Mouse (Mus musculus) heart, postnatal 25 days (tissue): ENCODE measurements at regions not wholly inside any gene's neighbourhood (a gene's known extent, or its start where the extent isn't known, plus 50 kb on each side); places are given as distances from the start of the nearest gene placed in this dataset.
A peak's percentile ranks its signal among the peaks of the same experiment; 100 is the strongest.

Experiments
- DNase-seq: peaks from one replicate; pipeline ENCODE4 v3.0.0; 2022; ENCODE audit warnings: low spot score
- intact Hi-C: fragments of 180-260 bp; cut with DNase I; formaldehyde crosslinking; loops from one replicate; pipeline ENCODE4 v1.15.1; 2025

DNA sequence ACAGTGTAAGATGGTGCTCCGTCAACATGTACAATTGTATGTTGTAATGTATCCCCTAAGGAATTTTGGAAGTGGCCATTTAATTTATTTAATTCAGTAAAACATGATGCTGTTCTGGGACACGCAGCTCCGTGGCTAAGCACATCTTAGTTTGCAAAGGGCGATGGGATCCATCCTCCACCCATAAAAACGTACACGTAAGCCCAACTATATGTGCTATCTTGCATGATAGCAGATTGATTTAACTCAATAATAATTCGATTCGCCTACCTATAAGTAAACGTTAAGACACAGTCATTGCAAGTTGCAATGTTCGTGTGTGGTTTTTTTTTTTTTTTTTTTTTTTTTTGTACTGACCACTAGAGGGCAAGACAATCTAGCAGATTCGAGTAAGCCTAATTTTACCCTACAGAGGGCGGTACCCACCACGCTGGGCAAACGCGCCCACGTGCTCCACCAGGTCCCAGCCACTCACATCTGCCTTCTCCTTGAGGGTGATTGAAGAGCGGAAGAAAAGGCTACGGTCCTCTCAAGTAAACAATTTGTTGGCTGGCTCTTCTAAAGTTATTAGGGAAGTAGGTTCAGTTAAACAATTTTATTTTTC is 240.8 kb upstream of the Lrig3 start:
- intact Hi-C loops, result loop anchor here (2.0 to 10.0 kb wide), 3 partner anchors 270 to 810 kb away; no protein-coding TSS in a partner anchor
- peak; percentile 6 for DNase-seq

DNA sequence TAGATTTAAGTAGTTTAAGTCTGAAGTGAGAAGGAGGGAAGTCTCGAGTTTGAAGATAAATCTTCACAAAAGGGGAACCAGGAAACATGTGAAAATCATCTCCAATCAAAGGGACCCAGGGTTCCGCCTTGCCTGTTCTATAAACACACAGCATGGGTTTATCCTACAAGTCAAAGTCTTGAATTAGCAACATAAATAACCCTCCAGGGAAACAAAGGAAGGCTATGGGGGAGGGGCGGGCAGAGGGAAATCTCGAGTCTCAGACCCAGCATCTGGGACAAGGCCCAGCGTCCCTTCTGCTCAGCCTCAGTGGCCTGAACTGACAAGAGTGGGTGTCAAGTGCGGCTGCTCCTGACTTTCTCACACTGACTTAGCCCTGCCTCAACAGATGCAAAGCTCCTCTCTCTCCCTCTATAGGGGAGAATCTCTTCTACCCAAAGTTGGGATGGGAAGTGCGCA is 240.3 kb upstream of the Lrig3 start:
- no peak for DNase-seq
- intact Hi-C loops, result loop anchor here (2.0 to 10.0 kb wide), 3 partner anchors 269 to 809 kb away; no protein-coding TSS in a partner anchor

DNA sequence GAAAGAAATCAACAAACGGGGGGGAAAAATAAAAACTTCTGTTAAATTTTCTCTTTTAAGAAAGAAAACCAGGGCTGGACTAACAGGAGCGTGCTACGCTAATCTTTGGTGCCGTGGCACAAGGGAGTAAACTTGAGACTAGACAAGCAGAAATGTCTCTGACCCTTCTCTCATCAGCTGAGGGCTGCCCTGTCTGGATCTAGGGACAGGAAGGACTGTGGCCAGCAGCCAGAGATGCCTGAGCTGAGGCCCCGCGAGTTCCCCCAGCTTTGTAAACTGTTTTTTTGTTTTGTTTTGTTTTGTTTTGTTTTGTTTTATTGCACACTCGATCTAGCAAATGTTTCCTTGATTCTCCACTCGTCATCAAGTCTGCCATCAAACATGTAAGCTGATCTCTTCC is 239.4 kb upstream of the Lrig3 start:
- intact Hi-C loops, result loop anchor here (10.0 kb wide), 2 partner anchors 268 to 808 kb away; no protein-coding TSS in a partner anchor
- DNase-seq, result no peak

DNA sequence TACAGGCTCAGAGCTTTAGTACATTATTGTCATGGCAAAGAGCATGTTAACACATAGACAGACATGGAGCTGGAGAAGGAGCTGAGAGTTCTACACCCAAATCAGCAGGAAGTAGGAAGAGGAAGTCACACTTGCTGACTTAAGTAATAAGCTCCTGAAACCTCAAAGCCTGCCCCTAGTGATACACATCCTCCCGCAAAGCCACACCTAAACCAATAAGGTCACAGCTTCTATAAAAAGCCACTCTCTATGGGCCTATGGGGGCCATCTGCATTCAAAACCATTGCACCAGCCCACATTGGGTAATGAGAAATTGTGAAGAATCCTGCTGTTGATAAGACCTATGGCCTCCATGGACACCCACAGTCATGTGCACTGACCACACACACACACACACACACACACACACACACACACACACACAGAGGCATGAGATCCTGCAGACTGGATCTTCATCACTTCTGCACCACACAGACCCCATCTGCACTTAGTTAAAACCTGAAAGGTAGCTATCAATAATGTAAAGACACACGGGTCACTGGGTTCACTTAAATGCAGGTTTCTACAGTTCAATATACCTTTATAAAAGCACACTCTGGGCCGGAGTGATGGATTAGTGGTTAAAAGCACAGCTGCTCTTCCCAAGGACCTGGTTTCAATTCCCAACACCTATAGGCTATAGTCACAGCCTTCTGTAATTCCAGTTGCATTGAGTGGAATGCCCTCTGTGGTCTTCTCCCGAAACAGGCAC is 230.0 kb upstream of the Lrig3 start:
- DNase-seq, result no peak
- intact Hi-C loops, result no loop called here

DNA sequence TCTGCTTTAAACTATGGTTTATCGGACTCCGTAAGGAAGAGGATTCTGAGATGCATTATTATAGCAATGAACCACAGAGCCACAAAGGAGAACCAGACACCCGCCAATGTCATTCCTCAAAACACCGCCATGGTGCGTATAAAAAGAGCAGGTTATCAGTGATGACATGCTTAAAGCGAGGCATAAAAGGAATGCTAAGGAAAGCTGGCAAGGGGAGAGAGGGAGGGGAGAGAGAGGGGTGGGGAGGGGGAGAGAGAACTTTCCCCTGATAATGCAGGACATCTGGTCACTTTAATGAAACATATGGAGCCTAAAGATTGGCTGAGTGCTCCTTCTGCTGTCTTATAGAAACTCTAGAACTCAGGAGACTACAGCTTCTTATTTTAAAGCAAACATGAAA is 222.8 kb upstream of the Lrig3 start:
- DNase-seq, result no peak
- intact Hi-C loops, result no loop called here

DNA sequence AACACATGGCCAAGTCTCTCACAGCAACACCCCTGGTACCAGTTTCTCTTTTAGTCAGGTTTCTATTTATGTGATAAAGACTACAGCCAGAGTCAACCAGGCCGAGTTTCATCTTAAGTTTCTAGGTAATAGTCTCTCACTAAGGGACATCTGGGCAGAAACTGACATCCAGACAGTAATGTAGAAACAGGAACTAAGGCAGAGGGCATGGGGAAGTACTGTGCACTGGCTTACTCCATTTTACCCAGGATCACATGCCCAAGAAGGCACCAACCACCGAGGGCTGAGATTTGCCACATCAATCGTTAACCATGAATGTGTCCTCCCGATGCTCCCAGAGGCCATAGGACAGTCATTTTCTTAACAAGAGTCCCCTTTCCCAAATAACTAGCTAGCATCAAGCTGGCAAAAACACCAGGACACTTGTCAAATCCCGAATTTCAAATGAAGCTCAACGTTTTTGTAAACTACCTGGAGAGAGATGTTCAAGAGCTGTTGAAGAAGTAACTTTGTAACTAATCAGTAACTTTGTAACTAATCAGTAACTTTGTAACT is 216.9 kb upstream of the Lrig3 start:
- intact Hi-C loops, result no loop called here

DNA sequence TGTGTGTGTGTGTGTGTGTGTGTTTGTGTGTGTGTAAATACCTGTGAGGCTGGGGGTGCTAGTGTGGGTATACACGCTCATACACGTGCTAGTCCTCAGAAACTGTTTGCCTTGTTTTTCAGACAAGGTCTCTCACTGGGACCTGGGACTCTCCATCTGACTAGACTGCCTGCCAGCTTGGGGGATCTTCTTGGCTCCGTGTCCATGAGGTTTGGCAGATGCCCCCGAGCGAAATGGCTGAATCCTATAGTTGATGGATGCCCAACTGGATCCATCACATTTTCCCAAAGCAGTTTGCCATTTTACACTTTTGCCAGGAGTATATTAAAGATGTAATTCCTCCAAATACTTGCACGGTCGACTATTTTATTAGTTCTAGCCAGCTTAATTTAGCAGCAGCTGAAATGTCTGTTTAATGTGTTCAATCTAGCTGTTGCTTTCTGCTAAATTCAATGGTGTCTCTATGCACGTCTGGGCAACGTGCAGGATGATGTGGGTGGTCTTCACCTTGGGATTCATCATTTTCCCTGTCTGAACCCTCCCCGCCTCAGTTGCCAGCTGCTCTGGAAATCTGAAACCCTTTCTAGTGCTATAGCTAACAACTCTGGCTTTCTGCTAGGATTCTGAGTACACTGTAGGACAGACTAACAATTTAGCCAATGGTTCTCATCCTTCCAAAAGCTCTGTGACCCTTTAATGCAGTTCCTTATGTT is 213.3 kb upstream of the Lrig3 start:
- intact Hi-C loops, result no loop called here
- DNase-seq, result no peak

More for the DNA sequence above, 216.9 kb upstream of the Lrig3 start:
- no peak for DNase-seq

DNA sequence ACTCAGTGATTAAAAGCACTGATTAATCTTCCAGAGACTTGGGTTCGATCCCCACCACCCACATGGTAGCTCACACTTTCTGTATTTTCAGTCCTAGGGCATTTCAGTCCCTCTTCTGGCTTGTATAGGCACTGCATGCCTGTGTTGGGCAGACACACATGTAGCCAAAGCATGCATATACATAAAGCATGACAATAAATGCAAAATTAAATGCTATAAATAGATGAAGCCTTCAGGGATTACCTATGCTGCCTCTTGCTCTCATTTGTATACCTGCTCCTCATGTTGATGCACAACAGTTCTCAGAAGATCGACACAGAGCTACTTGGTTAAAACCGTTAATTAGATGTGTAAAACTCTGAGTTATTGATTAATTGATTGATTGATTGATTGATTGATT is 206.8 kb upstream of the Lrig3 start:
- intact Hi-C loops, result no loop called here
- no peak for DNase-seq

DNA sequence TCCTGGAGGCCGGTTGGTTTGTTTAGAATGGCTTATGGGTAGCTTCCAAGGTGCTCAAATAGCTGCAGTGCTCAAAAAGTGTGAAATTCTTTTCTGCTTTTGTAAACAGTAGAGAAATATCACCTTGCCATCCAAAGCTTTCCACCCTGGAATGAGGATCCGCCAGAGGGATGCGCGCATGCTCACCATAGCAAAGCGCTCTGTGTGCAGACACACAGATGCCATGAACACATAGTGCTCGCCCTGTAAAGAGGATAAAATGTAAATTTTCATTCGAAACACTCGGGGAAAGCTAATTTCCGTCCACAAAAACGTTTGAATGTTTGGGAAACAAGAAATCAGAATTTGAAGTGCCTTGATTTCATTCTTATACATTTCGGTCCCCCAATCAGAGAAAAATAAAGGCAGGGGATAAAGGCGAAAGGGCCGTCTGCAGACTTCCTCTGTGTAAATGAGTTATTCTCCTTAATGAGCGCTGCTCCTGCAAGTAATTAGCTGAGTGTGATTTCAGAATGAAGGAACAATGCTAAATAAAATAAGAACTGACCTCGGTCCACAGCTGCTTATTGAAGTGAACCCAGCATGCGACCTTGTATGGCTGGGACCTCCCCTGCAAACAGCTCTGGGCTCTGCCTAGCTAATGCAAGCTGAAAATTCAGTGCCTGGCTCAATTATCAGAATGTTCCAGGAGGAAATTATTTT is 203.4 kb upstream of the Lrig3 start:
- intact Hi-C loops, result no loop called here

DNA sequence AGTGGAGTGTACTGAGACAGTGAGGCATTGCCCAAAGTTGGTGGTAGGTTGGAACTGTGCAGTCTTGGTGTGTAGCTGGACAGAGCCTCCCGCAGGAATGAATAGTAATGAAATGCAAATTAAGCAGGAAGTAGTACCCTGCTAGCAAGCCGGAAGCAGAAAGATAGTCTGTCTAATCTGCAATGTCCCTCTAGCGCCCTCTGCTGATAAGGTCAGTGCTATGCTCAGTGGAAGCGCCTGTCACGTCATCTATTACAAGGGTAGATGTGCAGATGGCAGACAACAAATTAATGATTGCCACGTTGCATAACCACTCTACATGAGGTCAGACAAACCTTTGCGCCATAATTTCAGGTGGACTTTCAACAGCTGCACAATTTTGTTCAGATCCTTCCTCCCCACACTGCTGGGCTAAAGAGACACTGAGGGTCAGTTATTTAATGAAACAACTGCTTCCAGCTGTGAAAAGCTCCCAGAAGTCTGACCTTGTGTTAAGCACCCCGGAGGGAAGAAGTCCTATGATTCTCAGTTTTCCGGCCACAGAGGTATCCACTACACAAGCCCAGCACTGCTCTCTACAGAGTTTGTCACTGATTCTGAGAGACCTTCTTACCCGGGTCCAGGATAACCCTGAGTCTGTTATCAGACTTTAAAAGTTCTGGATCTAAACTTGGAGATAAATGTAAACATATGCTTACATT is 201.4 kb upstream of the Lrig3 start:
- DNase-seq, result no peak

More for the DNA sequence above, 203.4 kb upstream of the Lrig3 start:
- no peak for DNase-seq

DNA sequence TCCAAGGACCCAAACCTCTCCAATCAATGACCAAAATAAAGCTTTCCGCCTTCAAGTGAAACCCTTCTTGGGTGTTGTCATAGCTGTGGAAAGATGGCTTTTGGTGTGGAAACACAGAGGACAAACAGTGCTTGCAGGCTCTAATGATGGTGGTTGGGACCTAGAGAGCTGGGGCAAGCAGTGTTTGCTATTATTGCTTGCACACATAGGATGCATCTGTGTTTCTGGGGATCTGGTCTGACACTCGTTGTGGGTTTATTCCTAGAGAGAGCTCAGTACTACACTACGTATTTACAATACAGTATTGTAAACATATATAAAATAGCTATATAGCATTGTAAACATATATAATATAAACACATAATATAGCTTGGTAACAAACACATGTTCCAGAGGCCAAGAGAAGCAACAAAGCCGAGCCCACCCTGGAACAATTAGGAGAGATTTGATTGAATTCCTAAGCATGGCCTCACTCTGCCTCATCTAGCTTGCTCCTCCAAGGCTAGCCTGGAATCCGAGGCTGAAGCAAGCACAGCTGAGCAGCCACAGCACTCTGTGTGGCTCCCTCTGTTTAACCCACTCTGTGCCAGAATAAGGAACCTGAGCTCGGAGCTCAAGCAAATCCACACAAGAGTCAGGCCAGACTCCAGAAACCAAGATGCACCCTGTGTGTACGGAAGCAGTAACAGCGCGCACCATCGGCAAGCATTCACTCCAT is 200.7 kb upstream of the Lrig3 start:
- DNase-seq, result no peak
- intact Hi-C loops, result no loop called here

More for the DNA sequence above, 201.4 kb upstream of the Lrig3 start:
- intact Hi-C loops, result no loop called here

DNA sequence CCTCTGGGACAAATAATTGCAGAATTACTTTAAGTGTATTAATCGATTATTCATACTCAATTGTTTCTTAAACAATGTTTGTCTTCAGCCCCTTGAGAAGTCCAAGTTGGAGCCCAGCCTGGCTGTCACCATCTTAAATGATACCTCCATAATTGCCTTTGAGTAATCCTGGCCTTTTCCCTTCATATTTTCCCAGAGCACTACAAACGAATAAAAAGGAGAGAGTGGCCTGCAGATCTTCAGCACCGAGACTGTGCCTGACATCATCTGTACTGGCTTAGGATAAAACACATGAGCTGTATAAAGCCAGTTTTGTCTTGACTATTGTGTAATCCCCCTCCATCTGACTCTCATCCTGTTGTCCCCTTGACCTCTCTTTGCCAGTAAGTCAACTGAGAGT is 197.7 kb upstream of the Lrig3 start:
- no peak for DNase-seq
- intact Hi-C loops, result no loop called here

DNA sequence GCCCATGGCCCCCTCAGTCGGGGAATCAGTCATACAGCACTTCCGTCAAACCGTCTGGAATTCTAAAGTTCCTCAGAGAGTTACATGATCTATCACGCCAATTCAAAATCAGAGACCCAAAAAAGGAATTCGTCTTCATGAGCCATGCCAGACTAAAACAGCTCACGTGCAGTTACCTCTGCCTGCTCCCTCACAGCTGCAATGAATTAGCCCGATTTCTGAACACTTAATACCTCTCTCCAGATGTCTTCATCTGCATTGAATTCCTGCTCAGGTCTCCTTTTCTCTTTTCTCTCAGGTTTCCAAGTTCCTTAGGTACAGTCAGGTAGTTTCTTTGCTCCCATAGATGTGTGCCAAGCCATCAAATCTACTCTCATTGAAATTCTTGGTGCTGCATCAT is 192.4 kb upstream of the Lrig3 start:
- DNase-seq, result no peak
- intact Hi-C loops, result no loop called here

DNA sequence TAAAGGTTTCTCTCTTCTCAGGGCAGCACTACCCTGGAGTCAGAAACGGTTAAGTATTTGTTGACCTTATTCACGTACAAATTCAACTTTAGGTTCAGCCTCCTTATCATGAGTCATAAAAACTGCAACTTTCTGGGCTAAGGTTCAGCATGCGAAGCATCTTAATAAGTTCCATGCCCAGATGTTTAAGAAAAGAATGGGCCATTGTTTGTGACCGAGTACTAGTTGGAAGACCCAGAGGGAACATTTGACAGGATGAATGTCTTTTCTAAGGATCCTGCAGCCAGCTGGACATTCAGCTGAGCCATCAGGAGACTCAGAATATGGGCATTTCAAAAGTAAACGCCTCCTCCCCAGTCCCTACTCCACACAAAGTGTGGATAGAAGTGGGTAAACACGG is 183.5 kb upstream of the Lrig3 start:
- intact Hi-C loops, result loop anchor here (10.0 kb wide), 1 partner anchor 552 kb away; no protein-coding TSS in a partner anchor
- DNase-seq, result no peak

DNA sequence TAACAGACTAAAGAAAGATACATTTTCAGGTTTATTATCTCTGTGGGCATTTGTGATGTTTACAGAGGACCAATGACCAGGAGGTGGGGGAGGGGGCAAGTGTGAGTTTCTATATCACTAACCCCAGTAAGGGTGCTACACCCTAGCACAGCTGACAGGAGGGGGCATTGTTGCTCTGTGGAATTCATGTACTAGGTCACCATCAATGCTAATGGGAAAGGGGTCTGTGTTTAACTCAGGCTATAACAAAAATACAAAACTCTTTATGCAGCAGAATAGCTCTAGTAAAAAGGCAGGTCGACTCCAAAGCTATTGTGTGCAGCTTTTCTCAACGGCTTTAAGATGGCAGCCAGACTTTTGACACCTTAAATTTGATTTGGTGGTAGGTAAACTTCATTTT is 181.1 kb upstream of the Lrig3 start:
- intact Hi-C loops, result loop anchor here (2.0 to 10.0 kb wide), 2 partner anchors 210 to 550 kb away; no protein-coding TSS in a partner anchor
- no peak for DNase-seq

DNA sequence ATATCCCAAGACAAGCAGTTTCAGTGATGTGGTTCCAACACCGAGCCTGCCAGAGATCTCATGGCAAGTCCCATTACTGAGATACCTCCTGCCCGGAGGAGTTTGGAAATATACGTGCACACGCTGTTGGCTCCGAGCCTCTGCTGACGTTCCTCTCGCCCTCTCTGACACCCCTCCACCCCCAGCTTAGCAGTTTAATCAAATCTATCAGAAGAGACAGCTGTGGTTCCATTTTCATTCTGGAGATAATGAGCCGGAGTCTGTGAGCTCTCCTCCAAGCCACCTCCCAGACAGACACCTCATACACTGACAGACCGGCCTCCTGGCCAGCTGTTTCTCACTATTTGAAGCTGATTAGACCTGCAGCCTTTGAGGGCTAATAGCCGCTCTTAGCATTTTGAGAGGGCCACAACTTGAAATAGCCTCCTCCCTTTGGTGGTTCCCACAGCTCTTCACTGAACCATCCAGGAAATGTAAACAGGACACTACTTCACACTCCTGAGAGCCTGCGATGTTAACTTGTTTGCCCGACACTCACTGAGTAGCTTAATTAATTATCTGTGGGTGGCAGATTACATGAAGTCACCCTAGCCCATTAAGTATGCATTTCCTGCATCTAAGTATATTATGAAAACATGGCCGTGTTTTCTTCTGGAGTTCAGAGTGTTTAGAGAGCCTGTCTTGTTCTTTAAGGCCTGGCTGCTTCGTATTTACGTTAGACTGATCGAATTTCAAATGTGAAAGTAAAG is 180.3 kb upstream of the Lrig3 start:
- intact Hi-C loops, result loop anchor here (2.0 to 10.0 kb wide), 2 partner anchors 209 to 549 kb away; no protein-coding TSS in a partner anchor
- DNase-seq, result no peak

DNA sequence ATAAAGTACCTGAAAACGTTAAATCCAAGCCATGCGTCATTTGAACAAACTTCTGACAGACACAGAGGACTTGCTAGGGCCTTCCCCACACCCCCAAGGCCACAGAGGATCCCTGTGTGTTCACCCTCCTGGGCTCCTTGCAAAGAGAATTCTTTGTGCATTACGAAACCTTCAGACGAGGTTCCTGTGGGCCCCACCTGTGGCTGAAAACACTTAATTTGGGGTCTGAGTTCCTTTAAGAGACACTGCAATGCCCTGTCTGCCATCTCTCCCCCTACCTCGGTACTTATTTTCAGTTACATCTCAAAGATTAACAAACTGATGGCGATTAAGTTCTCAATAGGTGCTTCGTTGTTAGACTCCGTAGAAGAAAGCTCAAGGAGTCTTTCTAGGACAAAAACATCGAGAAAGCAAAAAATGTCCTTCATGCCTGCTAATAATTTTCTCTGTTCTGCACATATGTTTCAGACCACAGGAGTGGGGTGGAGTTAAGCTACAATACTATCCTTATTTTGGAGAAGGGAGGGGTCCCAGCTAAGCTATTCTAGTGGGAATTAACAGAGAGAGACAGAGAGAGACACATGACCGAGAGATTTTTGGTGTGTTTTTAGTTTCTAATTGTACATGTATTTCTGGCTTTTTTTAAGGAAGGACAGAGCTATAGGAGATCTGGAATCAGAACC is 179.6 kb upstream of the Lrig3 start:
- intact Hi-C loops, result loop anchor here (10.0 kb wide), 1 partner anchor 548 kb away; no protein-coding TSS in a partner anchor
- DNase-seq, result no peak
